Mouse (Mus musculus): ENCODE measurements around the gene Calml3.
A peak's percentile ranks its signal among the peaks of the same experiment; 100 is the strongest.

Gene Calml3

DNA sequence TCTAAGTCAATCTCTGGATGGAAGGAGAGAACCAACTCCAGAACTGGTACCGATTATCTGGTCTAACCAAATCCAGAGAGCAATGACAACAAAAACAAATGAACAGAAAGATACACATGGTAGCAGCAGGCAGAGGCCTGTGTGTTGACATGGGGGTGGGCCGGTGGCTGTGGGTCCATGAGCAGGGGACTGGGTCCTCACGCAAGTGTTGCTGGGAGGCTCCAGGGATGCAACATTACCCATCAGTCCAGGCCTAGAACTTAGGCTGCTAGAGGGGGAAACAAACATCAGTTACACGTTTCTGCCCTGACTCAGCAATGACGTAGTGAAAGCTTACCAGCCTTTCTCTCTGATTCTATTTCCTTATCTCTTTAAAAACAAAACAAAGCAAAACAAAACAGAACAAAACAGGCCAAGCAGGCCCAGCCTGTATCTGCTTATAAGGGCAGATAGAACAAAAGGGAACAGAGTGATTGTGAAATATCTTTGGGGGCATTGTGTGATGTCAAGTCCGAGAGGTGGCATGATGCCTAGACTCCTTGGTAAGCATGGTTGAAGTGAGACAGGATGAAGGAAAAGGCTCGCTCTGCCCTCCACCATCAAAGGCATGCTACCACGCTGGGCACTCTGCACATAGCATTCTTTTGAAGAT lies 24.4 kb downstream of the Calml3 start:
- no peak for DNase-seq

DNA sequence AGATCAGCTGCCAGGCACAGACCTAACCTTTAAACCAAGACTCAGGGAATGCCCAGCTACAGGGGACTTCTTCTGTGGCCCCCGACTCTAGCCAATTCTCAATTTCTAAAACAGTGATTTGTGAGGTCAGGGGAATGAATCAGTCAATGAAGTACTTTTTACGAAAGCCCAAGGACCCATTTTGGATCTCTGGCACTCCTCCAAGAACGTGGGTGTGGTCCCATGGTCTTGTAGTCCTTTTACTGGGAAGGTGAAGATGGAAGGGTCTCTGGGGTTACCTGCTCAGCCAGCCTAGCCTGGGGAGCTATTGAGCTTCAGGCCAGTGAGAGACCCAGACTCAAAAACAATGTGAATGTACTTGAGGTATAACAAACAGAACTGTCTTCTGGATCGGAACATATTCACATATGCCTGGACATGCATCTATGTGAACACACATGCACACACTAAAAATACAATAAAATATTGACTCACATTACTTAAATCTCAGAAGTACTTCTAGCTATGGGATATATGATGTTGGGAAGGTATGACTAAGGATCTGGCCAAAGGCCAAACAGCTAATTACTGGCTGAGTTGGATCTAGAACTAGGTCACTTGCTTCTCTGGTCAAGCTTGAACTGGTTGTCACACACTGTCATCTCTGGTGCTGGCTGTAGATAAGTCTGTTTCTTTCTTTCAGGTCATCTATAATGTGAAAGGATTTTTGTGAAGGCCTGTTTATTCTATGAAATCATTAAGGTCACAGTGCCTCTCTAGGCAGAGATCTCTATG lies 25.3 kb downstream of the Calml3 start:
- DNase-seq = peak in 1 of 2 experiments; percentile 50

DNA sequence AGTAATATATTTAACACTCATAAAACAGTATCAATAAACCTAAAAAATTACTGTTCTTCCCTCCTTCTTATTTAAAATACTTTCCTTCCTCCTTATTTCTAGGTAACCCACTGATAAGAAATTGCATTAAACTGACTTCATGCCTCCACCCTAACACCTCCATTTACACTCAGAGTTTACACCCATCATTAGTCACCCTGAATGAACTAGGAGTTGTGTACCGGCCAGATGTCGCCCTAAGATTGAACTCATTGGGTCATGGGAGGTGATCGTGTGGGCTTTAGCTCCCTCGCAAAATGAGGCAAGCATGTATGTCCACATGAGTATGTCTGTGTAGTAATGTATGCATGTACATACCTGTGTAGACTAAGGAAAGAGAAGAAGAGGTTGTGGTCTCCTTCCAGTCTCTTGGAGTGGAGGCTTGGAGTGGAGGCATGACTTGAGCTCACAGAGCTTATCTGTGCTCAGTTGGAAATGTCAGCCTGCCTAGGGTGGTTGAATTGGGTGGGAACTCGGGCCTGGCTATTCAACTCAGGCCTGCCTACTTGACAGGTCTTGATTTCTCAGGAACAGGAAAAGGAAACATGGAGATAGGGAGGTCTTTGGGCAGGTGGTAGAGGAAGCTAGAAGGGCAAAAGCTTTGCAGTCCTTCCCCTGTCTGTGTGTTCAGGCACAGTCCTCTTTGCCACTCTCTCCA lies 26.8 kb downstream of the Calml3 start:
- DNase-seq = no peak

DNA sequence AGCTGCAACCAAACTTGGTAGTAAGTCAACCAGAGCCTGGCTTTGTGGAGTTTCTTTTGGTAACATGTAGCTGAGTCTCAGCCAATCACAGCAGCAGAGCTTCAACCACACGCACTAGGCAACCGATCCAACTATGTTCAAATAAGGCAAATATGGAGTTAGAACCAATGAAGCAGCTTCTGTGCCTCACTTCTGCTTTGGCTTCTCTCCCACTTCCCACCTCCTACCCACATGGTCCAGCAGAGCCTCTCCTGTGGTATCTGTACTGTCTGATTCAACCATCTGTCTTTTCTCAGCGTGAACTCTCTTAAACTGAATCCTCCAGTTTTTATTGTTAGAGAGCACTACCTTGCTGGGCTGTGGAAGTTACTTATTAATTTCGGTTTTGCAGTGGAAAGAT lies 27.7 kb downstream of the Calml3 start:
- DNase-seq = peak; percentile 79 to 80

DNA sequence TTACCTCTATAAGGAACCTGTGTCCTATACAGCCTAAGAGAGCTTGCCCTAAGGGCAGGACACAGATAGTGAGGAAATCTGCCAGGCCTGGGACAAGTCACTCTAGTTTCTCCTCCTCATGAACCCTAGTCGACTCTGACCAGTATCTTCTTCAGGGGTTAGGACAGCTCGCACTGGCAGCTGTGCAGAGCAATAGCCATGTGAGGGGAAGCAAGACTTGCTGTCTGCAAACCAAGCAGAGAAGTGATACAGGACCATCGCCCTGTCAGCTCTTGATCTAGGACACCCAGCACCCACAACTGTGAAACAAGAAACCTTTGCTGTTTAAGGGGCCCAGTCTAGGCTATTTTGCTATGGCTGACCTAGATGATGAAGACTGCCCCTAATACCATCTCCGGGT lies 29.1 kb downstream of the Calml3 start:
- no peak for DNase-seq

DNA sequence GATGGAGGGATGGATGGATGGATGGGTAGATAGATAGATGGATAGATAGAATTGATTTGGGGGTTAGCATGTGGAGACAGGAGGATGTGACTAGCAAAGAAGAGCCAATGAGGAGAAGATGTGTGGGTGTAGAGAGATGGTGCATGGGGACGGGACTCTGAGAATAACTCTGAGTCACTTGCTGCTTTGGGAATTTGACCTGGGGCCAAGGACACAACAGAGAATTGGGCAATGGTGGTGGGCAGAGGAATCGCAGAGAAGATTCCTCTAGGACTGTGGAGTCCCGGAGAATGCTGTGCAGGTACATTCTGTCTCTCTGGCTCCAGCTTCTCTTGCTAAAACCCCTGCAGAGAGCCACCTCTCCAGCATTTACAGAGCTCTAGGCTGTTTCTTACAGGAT lies 29.8 kb downstream of the Calml3 start:
- DNase-seq = peak; percentile 18 to 23

DNA sequence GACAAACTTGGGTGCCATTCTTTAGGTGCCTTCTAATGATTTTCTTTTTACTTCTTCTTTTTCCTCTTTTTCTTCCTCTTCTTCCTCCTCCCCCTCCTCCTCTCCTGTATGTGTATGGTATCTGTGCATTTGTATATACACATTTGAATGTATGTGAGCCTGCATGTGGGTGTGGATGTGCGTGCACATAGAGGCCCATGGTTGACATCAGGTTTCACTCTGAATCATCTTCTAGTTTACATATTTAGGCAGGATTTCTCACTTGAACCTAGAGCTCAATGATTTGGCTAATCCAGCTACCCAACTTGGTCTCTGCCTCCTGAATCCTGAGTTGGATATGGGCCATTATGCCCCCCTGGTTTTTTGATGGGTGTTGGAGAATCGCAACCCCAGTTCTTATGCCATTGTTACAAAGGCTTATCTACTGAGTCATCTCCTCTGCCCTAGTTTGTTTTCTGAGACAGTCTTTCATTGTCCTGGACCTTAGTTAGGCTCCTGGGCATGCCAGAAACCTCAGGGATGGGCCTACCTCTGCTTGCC lies 30.9 kb downstream of the Calml3 start:
- no peak for DNase-seq

DNA sequence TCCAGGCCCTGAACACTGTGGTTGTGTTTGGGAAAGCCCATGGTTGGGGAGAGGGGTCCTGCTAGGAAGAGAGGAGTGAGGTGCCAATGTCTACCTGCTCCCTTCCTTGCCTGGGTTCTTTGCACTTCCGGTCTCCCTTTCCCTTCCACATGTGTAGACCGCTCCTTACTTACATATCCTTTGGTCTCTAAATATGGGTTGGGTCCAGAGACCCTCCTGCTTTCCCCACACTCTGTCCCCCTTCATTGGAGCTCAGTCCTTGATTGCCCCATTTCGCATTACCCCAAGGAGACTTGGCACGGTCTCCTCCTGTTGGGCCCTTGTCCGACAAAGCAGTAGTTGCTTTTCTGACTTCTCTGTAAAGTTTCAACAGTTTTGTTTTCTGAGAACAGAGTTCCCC lies 32.9 kb downstream of the Calml3 start:
- DNase-seq = no peak

DNA sequence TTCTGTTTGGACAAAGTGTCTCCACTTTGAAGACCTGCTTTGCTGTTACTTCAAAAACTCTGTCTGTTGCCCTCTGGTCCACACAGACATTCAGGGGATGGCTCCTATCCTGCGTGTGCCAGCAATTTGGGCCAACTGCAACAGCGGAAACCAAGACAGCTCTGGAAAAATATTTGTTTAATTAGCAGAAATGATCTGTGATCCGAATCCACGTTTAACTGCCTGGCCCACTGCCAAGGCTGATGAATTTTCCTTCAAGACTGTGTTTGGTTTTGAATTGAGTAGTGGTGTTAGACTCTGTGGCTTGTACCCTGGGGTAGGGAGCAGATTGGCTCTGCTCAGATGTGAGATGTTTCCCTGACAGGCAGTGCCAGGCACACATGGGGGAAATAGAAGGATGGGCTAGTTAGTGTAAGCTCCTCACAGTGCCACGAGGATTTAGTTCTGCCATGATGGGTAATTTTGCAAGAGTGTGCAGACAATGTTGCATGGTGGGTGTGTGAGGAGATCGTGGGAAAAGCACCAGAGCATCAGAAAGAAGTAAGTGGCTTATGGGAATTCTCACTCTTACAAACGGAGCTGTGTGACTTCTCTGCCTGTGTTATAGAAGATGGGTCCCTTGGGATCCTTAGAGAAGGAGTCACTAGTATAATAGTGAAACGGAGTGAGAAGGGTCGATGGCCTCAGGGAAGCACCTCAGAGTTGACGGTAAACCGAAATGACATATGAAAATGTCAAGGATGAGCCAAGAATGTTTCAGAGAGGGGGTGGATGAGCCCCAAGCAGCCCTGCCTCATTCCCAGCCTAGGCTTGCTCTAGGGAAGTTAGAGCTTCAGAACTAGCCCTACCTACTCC lies 33.7 kb downstream of the Calml3 start:
- peak; percentile 62 to 65 for DNase-seq

DNA sequence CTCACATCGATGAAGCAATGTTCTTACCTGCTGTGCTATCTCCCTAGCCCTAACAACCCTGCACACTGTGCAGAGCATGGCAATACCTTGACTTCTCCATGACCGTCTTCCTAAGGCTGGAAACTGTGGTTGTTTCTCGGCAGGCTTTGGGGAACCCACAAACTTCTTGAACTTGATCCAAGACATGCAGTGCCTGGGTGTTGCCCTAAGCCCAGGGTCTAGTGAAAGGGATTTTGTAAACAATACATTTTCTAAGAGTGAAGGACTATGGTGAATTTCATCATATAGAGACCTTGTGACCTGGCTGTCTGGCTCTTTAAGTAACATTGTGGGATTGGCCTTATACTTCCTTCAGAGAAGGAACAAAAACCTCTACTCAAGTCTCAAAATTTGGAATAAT lies 34.6 kb downstream of the Calml3 start:
- no peak for DNase-seq

DNA sequence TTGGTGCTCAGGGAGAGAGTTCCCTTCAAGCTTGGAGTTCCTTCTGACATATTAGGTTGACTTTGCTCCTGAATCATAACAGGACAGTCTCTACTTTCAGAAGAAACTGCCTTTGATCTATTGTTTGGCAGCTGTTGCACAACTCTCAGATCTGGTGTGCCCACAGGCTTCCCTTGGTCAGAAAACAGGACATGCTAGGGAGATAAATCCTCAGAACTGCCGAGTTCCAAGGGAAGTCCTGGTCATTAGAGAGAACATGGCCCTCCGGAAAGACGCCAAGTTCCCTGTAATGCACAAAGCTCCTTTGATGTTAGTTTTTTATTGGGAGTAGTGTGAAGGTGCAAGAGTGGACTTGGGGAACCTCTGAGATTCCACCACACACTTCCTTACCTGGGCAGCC lies 35.5 kb downstream of the Calml3 start:
- no peak for DNase-seq

DNA sequence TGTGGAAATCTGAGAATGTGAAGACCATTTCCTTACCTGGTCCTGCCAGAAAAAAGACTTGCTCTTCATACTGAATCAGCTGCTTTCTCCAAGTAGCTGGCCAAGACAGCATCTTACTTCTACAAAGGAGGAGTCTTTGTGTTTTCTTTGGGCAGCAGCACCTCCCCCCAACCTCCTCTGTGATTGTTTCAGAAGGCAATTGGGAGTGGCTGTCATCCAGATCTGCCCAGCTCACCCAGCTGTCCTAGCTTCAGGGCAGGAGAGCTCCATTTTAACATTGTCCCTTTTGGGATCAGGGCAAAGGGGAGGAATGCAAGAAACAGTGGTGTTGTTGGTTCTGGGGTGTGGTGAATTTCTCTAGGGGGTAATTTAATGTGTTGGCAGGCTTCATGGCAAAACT lies 37.0 kb downstream of the Calml3 start:
- DNase-seq = no peak

DNA sequence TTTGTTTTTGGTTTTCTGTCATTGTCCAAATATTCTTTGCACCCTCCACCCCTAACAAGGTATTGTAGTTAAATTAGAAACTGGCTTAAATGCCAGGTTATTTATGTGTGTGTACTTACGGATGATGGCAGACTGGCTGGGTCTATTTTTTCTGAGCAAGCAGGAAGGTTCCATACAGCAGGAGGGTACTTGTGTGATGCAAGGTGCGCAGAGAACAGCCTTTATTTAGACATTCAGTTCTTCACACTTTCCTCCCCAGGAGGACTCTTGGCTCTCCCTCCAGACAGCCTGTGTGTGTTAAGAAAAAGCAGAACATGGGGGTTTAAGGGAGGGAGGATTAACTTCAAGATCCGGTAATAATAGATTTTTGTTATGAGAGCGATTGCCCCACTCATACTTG lies 38.3 kb downstream of the Calml3 start:
- DNase-seq = no peak

DNA sequence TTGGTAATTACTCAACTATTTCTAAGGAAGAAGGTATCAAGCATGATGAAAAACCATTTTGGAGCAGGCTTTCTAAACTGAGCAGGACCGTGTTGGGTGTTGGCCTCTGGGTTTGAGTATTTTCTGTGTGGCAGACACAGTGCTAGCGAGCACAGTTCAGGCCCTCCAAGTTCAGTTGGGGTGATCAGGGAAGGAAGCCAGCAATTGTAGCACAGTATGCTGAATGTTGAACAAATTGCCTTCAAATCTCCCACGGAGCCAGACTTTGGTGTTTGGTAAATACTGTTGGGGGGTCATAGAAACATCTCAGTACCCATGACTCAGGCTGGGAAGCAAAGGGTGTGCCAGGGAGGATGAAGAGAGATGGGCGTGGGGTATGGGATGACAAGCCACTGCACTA lies 43.0 kb downstream of the Calml3 start:
- no peak for DNase-seq

DNA sequence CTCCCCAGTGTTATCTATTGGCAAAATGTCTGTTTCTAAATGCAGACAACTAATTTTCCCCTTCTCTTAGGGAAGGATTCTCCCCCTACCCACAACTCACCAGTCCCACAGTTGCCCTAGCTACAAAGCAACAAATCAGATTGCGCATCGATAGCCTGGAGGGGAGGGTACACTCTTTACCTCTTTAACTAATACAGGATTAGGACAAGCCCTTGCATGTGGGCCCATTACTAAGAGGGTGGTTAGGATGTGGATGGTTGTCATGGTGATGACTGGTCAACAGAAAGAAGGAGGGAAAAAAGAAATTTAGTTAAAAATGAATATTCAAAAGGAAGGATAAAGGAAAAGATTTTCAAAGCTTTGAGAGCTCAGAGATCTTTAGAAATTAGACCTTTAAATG lies 45.8 kb downstream of the Calml3 start:
- no peak for DNase-seq

DNA sequence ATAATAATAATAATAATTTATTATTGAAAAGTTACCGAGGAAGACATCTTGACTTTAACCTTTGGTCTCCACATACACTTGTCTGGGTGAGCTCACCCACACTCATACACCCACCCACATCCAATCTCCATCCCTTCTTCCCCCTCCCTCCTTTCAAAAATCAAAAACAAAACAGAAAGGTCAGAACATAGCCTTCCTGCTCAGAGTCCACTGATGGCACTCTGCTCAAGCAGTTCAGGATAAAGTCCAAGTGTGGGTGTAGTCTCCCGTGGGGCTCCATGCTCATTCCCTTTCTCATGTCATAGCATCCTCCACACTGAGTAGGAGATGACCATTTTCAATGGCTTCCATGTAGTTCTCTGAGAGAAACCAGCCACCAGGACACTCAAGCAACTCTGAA lies 50.8 kb downstream of the Calml3 start:
- DNase-seq = no peak
